Mouse (Mus musculus) neural tube, embryonic 11.5 days (tissue): Measurements from ENCODE around the gene Pcca. TPM values are rescaled to one million over a fixed set of nuclear protein-coding genes. Genes with fewer than 3 reads are reported as not detected.
"Not testable (repeated sequence)": the region's sequence is repeated elsewhere in the genome, so short reads cannot be mapped to it uniquely, and the experiment has no call there.

ENCODE experiments used
- ATAC-seq: fragments of 200-750 bp; cut with Nextera tagmentation; 2 replicates; pipeline ENCODE4 v1.8.0; 2017; ENCODE audit warnings: moderate number of reproducible peaks, mild to moderate bottlenecking, moderate TSS enrichment, moderate library complexity; ENCODE audit not compliant: insufficient read depth, low FRiP score, low TSS enrichment
- DNase-seq: peaks from one replicate; pipeline ENCODE4 v3.0.0-alpha.2; 2015; ENCODE audit warnings: low spot score
- H3K27ac ChIP-seq: fragments of 300-500 bp; sonication (generic); 2 replicates; pipeline ENCODE4 v1.5.1; 2014; ENCODE audit warnings: low read depth, mild to moderate bottlenecking, low read length
- H3K27me3 ChIP-seq: fragments of 300-500 bp; sonication (generic); 2 replicates; pipeline ENCODE4 v1.6.1; 2014; ENCODE audit warnings: mild to moderate bottlenecking, low read length, mixed read lengths; ENCODE audit not compliant: control insufficient read depth, insufficient read depth
- H3K36me3 ChIP-seq: fragments of 300-500 bp; sonication (generic); 2 replicates; pipeline ENCODE4 v1.6.1; 2014; ENCODE audit warnings: mild to moderate bottlenecking, low read length, moderate library complexity, mixed read lengths; ENCODE audit not compliant: control insufficient read depth, insufficient read depth
- H3K4me1 ChIP-seq: fragments of 300-500 bp; sonication (generic); 2 replicates; pipeline ENCODE4 v1.6.1; 2014; ENCODE audit warnings: low read length, mixed read lengths; ENCODE audit not compliant: control insufficient read depth, insufficient read depth
- H3K4me2 ChIP-seq: fragments of 300-500 bp; sonication (generic); 2 replicates; pipeline ENCODE4 v1.6.1; 2014; ENCODE audit warnings: low read depth, mild to moderate bottlenecking, moderate library complexity
- H3K4me3 ChIP-seq: fragments of 300-500 bp; sonication (generic); 2 replicates; pipeline ENCODE4 v1.5.1; 2014; ENCODE audit warnings: low read depth, low read length
- H3K9ac ChIP-seq: fragments of 300-500 bp; sonication (generic); 2 replicates; pipeline ENCODE4 v1.6.1; 2014; ENCODE audit warnings: mild to moderate bottlenecking, low read length
- H3K9me3 ChIP-seq: fragments of 300-500 bp; sonication (generic); 2 replicates; pipeline ENCODE4 v1.6.1; 2016; ENCODE audit warnings: low read length; ENCODE audit not compliant: control insufficient read depth
- WGBS: fragments of 180-500 bp; shearing (Covaris S2); extraction: QIAGEN DNeasy Blood & Tissue Kit; methylation state at CpG from one replicate; pipeline ENCODE4 v1.1.7; 2014; 5-methylcytosine and 5-hydroxymethylcytosine counted together
- polyA plus RNA-seq: library from polyadenylated mRNA; unstranded; fragments of >200 nt; fragmentation: Nextera tagmentation; extraction: Ambion mirVana; gene quantifications from 2 replicates; pipeline ENCODE4 v1.2.1, GENCODE M21; 2014

The Pcca gene
- polyA plus RNA-seq, 1 experiment from 2014 or later: 33.4 TPM

DNA sequence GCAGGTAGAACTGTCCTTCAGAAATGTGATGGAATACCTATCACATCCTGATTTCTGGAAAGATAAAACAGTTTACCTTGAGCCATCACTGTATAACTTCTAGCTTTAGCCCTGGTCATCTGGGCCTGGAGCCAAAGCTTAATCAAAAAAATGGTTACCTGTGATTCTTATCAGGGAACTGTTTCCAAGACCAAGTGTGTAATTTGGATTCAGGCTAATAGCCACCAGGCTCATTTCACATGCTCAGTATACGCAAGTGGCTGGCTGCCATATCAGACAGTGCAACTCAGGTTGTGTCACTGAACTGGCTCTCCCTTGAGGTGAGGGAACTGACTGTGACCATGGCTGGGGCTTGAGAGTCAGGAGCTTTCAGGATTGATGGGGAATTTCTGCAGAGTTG, 14.3 kb downstream of the Pcca start:
- no peaks in the 10 kb centered on the region for H3K27me3 ChIP-seq
- no peak overlapping the region for H3K27ac ChIP-seq
- DNase-seq (no peak), ATAC-seq (no peak)
- WGBS: 93% methylated on average over 1 of the region's 1 CpGs
- no peak overlapping the region for H3K9ac ChIP-seq
- no peaks in the 10 kb centered on the region for H3K4me1 ChIP-seq
- H3K4me3 ChIP-seq: no peak overlapping the region
- H3K9me3 ChIP-seq: no peaks in the 10 kb centered on the region
- no peaks in the 10 kb centered on the region for H3K36me3 ChIP-seq
- H3K4me2 ChIP-seq: no peak overlapping the region

DNA sequence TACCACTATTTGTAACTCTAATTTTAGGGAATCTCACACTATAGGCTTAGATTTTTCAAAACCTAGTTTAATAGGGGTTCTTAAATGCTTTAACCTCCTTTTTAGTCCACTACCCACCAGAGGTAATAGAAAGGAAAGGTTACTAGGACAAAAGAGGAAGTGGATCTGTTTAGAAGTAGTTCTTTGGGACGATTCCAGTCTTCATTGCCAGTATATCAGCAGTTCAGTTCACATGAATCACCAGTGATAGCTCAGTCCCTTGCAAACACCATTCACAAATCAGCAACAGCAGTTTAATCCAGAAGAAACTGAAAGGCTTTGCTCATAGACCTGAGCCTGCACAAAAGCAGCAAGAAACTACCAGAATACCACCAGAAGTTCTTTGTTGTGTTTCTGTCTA, 14.8 kb downstream of the Pcca start:
- WGBS: 81% methylated on average over 1 of the region's 1 CpGs
- H3K4me3 ChIP-seq: no peak overlapping the region

DNA sequence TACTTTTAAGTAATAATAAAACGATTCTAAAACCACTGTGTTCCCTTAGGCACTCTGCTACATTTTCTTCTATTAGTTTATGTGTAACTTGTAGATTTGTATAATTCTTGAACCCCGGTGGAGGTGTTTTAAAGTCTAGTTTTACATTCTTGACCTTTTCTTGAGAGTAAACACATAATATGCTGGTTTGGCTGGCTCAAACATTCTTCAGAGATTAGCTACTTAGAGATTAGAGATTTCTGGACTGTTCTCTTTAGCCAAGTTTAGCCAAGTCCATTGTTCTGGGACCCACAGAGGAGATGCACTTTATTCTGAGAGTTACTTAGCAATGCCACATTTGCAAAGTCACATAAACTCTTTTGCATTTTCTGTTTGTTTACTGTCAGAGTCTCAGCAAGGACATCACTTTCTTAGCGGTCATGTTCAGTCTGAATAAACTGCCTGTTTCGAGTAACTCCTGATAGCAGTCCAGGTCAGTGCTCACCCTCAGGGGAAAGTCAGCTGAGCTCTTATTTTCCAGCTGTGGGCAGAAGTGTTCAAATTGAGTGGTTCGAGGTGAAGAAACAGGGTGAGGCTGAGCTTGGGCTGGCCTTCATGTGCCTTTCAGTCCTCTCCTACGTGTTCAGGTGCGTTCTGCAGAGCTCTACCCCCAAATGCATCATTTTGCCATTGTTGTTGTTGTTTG, 18.8 kb downstream of the Pcca start:
- Histone ChIP-seq H3K9me3 (no peaks in the 10 kb centered on the region), H3K27me3 (no peaks in the 10 kb centered on the region), H3K36me3 (no peaks in the 10 kb centered on the region), H3K4me2 (no peak overlapping the region), H3K4me1 (no peaks in the 10 kb centered on the region), H3K4me3 (no peak overlapping the region), H3K9ac (no peak overlapping the region), H3K27ac (no peak overlapping the region)
- WGBS: 86% methylated on average over 7 of the region's 7 CpGs
- DNase-seq (no peak), ATAC-seq (no peak)

More for the DNA sequence above, 14.8 kb downstream of the Pcca start:
- no peaks in the 10 kb centered on the region for H3K9me3 ChIP-seq
- no peaks in the 10 kb centered on the region for H3K4me1 ChIP-seq
- H3K36me3 ChIP-seq: no peaks in the 10 kb centered on the region
- no peak overlapping the region for H3K9ac ChIP-seq
- H3K27me3 ChIP-seq: no peaks in the 10 kb centered on the region
- no peak overlapping the region for H3K27ac ChIP-seq
- ATAC-seq (no peak), DNase-seq (no peak)
- no peak overlapping the region for H3K4me2 ChIP-seq

DNA sequence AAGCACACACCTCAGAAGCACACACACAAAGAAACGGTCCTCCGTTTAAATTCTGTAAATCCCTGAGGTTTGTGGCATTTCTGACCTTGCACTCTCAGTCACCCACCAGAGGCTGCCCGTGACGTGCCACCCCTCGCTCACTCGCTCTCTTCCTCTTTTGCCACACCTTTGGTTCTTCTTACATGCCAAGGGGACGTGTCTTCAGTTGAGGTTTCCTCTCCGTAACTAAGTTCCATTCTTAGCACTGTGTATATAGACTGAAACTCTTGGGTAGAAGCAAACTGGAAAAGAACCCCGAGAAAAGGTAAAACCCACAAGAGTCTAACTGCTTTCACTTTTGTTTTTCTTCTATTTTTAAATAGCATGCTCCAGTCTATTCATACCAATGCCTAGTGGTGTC, 23.2 kb downstream of the Pcca start:
- Histone ChIP-seq H3K27me3 (no peaks in the 10 kb centered on the region), H3K4me3 (no peak overlapping the region), H3K4me2 (no peak overlapping the region), H3K4me1 (no peaks in the 10 kb centered on the region), H3K36me3 (no peaks in the 10 kb centered on the region), H3K9ac (no peak overlapping the region), H3K9me3 (no peaks in the 10 kb centered on the region), H3K27ac (no peak overlapping the region)
- no peak for DNase-seq
- 92% methylated on average over 9 of the region's 9 CpGs for WGBS
- no peak for ATAC-seq

DNA sequence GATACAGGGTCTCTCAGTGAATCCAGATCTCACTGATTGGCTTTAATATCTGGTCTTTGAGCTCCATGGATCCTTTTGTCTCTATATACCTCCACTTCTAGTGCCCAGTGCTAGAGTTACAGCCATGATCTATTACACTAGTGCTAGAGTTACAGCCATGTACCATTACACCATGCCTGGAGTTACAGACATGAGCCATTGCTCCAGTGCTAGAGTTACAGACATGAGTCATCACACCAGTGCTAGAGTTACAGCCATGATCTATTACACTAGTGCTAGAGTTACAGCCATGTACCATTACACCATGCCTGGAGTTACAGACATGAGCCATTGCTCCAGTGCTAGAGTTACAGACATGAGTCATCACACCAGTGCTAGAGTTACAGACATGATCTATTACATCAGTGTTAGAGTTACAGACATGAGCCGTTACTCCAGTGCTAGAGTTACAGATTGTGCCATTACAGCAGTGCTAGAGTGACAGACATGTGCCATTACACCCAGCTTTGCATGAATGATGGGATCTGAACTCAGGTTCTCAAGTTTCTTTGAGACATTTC, 26.8 kb downstream of the Pcca start:
- not testable (repeated sequence) for H3K4me1 ChIP-seq, H3K27me3 ChIP-seq, ATAC-seq, H3K9me3 ChIP-seq, H3K9ac ChIP-seq, H3K4me3 ChIP-seq, H3K27ac ChIP-seq, H3K4me2 ChIP-seq, H3K36me3 ChIP-seq, DNase-seq
- 84% methylated on average over 1 of the region's 1 CpGs for WGBS

DNA sequence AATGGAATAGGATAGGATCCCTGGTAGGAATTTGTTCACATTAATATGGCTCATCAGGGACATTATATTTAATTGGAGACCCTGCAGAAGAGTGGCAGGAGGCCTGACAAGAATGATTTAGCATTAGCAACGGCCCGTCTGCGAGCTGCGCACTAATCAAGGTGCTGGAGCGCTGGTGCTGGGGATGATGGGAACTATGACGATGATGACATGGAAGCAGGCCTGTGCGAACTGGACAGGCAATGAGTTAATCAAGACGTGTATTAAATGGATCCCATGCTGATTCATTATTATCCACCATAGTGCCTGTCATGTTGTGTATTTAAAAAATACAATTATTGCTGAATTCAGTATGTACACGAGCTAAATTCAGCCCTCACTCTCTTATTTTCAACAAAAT, 36.7 kb downstream of the Pcca start:
- ATAC-seq: 0 out of 2 replicates have a peak, but pooled peaks have one; percentile 16

DNA sequence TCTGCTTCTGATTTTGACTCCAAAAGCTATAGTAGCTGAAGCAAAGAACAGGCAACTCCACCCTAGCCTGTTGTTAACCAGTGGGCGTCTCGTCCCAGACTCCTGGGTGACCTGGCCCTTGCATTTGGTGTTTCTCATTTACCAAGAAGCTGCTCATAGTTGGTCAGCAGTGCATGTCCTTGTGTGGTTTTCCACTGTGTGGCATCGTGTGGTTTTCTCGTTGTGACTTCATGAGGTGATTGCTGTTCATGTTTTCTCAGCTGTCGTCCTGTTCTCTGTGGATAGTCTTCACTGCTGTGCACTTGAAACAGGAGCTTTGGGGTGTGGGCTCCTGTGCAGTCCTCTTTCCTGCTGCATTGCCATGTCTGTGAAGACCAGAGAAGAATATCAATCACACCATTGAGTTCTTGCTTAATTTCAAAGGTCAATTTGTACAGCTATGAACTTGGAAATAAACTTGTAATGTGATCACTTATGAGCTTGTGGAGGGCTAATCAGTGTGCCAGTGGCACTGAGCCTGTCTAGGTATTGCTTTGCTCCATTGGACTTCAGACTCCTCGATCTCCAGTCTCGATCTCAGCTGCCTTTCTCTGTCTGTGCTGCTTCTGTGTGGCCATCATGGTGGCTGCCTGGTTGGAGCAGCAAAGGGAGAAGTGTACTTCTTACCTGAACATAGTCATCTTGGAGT, 40.1 kb downstream of the Pcca start:
- H3K36me3 ChIP-seq: no peaks in the 10 kb centered on the region
- no peaks in the 10 kb centered on the region for H3K4me1 ChIP-seq
- no peaks in the 10 kb centered on the region for H3K27me3 ChIP-seq
- no peaks in the 10 kb centered on the region for H3K9me3 ChIP-seq
- no peak overlapping the region for H3K9ac ChIP-seq
- no peak overlapping the region for H3K4me3 ChIP-seq
- no peak overlapping the region for H3K4me2 ChIP-seq
- no peak for DNase-seq
- no peak for ATAC-seq
- H3K27ac ChIP-seq: no peak overlapping the region
- 71% methylated on average over 7 of the region's 7 CpGs for WGBS

More for the DNA sequence above, 36.7 kb downstream of the Pcca start:
- no peak for DNase-seq
- Histone ChIP-seq H3K4me1 (no peaks in the 10 kb centered on the region), H3K9ac (no peak overlapping the region), H3K9me3 (no peaks in the 10 kb centered on the region), H3K36me3 (no peaks in the 10 kb centered on the region), H3K4me3 (no peak overlapping the region), H3K27me3 (no peaks in the 10 kb centered on the region), H3K27ac (no peak overlapping the region), H3K4me2 (no peak overlapping the region)
- 80% methylated on average over 9 of the region's 9 CpGs for WGBS

DNA sequence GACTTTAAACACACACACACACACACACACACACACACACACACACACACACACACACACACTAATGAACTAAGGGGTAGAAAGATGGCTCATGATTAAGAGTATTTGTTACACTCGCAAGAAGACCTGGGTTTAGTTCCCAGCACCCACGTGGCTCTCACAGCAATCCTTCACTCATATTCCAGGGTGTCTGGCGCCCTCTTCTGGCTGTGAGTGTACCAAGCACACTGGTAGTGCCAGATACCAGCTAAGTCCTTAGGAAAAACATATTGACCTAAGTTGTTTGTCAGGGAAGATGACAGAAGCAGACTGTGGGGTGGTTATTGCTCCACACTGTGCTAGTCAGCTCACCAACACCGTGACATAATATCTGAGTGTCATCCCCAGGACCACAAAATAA, 43.7 kb downstream of the Pcca start:
- DNase-seq: no peak
- no peak overlapping the region for H3K9ac ChIP-seq
- H3K27me3 ChIP-seq: no peaks in the 10 kb centered on the region
- no peaks in the 10 kb centered on the region for H3K9me3 ChIP-seq
- no peak overlapping the region for H3K27ac ChIP-seq
- no peaks in the 10 kb centered on the region for H3K4me1 ChIP-seq
- no peak overlapping the region for H3K4me3 ChIP-seq
- 81% methylated on average over 4 of the region's 4 CpGs for WGBS
- no peak overlapping the region for H3K4me2 ChIP-seq
- H3K36me3 ChIP-seq: no peaks in the 10 kb centered on the region
- ATAC-seq: no peak

DNA sequence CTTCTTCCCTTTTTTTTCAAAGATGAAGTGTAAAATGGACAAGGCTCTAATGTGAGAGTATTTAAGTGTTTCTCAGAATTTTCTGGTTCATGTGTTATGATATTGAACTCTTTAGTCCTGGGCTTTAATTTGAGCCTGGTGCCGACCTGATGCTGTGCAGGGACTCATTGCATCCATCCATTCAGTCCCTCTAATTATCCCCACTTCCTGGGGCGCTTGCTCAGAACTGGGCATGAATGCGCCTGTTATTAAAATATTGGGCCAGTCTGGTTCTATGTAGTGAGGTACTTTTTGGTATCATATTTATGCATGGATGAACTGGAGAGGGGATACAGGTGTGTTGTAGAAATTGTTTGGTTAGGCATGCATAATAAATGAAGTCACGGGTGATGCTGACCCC, 47.9 kb downstream of the Pcca start:
- Histone ChIP-seq H3K4me1 (no peaks in the 10 kb centered on the region), H3K36me3 (no peaks in the 10 kb centered on the region), H3K9ac (no peak overlapping the region), H3K9me3 (no peaks in the 10 kb centered on the region), H3K4me3 (no peak overlapping the region), H3K27ac (no peak overlapping the region), H3K4me2 (no peak overlapping the region), H3K27me3 (no peaks in the 10 kb centered on the region)
- DNase-seq: no peak
- no peak for ATAC-seq
- 78% methylated on average over 4 of the region's 4 CpGs for WGBS
